In the genomic region with DNA sequence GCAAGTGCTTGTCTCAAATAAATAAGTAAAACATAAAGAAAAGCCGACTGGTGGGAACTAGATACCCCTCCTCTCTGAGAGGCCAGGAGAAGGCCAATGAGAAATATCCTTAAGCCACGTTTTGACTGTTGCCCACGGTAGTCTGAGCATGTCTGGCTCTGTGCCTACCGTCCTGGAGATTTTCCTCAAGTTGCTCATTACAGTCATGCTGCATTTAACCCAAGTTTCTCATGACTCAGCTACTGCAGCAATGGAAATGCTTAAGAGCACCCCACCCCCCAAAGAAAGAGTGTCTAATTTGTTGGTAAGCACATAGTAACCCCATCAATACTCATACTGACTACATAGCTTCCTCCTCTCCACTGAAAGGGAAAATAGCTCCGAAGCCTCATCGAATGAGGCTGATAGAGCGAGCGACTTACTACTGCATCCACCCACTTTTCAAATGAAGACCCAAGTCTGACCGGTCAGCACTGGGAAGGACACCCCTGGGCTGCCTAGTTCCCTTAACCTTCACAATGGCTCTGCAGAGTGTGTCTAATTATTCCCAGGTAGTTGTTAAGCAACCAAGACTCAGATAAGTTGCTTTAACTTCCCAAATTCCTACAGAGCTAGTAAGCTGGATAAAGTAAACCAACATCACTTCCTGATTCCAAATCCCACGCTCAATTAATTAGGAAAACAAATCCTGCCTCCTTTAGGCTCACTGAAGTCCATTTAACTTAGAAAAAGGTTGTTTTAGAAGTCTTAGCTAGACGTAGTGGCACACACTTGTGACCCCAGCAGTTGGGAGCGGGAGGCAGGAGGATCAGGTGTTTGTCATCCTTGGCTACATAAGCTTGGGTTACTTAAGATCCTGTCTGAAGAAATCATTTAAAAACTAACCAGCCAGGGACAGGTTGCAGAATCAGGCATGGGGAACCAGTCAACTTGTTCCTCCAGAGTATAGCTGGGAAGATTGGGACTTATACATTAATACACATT, we compare ENCODE assay signal across 14 mouse cellular contexts. TPM values are rescaled to one million over a fixed set of nuclear protein-coding genes. Genes with fewer than 3 reads are reported as not detected.
DNase-seq lines count a peak whose midpoint lies in the region; ATAC-seq lines count a peak whose summit lies in the region.
"Had no signal": no experiment of that assay in that cellular context is flagged by ENCODE, and none has a peak within 500 bp of the region (broad histone marks: within the 10 kb centered on the region; RNA-seq: fewer than 3 reads in every experiment).

No protein-coding gene starts in this region.

- H3K27me3 ChIP-seq in kidney, embryonic 16.5 days (ENCODE audit: insufficient read depth, low read length) = no peaks in the 10 kb centered on the region
- H3K27me3 ChIP-seq in forebrain, embryonic 13.5 days = no peaks in the 10 kb centered on the region
- H3K27me3 ChIP-seq: embryonic facial prominence, embryonic 15.5 days; midbrain, embryonic 12.5 days had no signal

- H3K9me3 ChIP-seq in kidney, embryonic 16.5 days (ENCODE audit: low read length) = no peaks in the 10 kb centered on the region
- no peaks in the 10 kb centered on the region for H3K9me3 ChIP-seq in forebrain, embryonic 13.5 days (replicated peaks)
- H3K9me3 ChIP-seq: embryonic facial prominence, embryonic 15.5 days; midbrain, embryonic 12.5 days had no signal

- intact Hi-C loops in heart, postnatal 36 days (cut with DNase I) = no loop called here

- no peak overlapping the region for H3K4me3 ChIP-seq in kidney, embryonic 16.5 days (ENCODE audit: low read length)
- no peak overlapping the region for H3K4me3 ChIP-seq in forebrain, embryonic 13.5 days
- H3K4me3 ChIP-seq: embryonic facial prominence, embryonic 15.5 days; midbrain, embryonic 12.5 days had no signal

- peaks cover 2% of the 10 kb centered on the region; the same call in 1 of the 2 replicates for H3K36me3 ChIP-seq in kidney, embryonic 16.5 days (ENCODE audit: insufficient read depth, low read length)
- peaks cover 7% of the 10 kb centered on the region; the same call in 1 of the 2 replicates for H3K36me3 ChIP-seq in forebrain, embryonic 13.5 days (ENCODE audit: poor library complexity, severe bottlenecking)

- no peak overlapping the region for H3K9ac ChIP-seq in kidney, embryonic 16.5 days (replicated peaks; ENCODE audit: low read length)
- no peak overlapping the region for H3K9ac ChIP-seq in forebrain, embryonic 13.5 days
- H3K9ac ChIP-seq: embryonic facial prominence, embryonic 15.5 days; midbrain, embryonic 12.5 days had no signal

- ATAC-seq in kidney, embryonic 16.5 days (ENCODE audit: low FRiP score, low TSS enrichment) = peak; percentile 60
- no peak for ATAC-seq in forebrain, embryonic 13.5 days

- peak; percentile 74 for DNase-seq in heart, adult 11 months
- no peak for DNase-seq in heart, postnatal 36 days
- peak; percentile 39 for DNase-seq in Muller cell, postnatal 12 days (ENCODE audit: inconsistent ontology term)
- peak; percentile 65 for DNase-seq in fibroblast of lung, adult 2 months (ENCODE audit: low read depth)
- no peak for DNase-seq in layer of hippocampus, adult 11-12 months (ENCODE audit: low spot score)
- DNase-seq in frontal cortex, adult 2 months (ENCODE audit: extremely low spot score in 1 of 2, low spot score in 1 of 2) = no peak
- DNase-seq: cerebellum, adult 18-20 months; gastrocnemius, postnatal 36 days; left cerebral cortex, postnatal 4 days had no signal

- peaks cover 35% of the 10 kb centered on the region for H3K4me1 ChIP-seq in kidney, embryonic 16.5 days (ENCODE audit: insufficient read depth, low read length)
- H3K4me1 ChIP-seq in forebrain, embryonic 13.5 days = no peaks in the 10 kb centered on the region
- H3K4me1 ChIP-seq: midbrain, embryonic 12.5 days had no signal

- peak overlapping the region; percentile 77 for H3K27ac ChIP-seq in kidney, embryonic 16.5 days (ENCODE audit: low read length)
- H3K27ac ChIP-seq in forebrain, embryonic 13.5 days = no peak overlapping the region
- H3K27ac ChIP-seq: embryonic facial prominence, embryonic 15.5 days; midbrain, embryonic 12.5 days had no signal

- WGBS in kidney, embryonic 16.5 days = 41% methylated on average over 12 of the region's 12 CpGs
- WGBS in forebrain, embryonic 13.5 days = 79% methylated on average over 12 of the region's 12 CpGs

- 0 out of 2 replicates have a peak overlapping the region, but pooled peaks have one; percentile 1 for H3K4me2 ChIP-seq in kidney, embryonic 16.5 days (replicated peaks; ENCODE audit: low read depth, low read length)
- H3K4me2 ChIP-seq in forebrain, embryonic 13.5 days = no peak overlapping the region
- H3K4me2 ChIP-seq: embryonic facial prominence, embryonic 15.5 days; liver, embryonic 11.5 days; midbrain, embryonic 12.5 days had no signal

RNA-seq across cellular contexts. Expression of gene Inip, which starts 43.6 kb away (rescaled TPM):
- total RNA-seq in heart, postnatal 36 days (2021) = 1 to 10 TPM; 8.3 to 8.7 TPM
- polyA plus RNA-seq in kidney, embryonic 16.5 days (2015; fragmentation: Nextera tagmentation; extraction: Ambion mirVana) = 57.1 and 60.3 TPM in 2 replicates
- 96.1 and 96.8 TPM in 2 replicates for polyA plus RNA-seq in forebrain, embryonic 13.5 days (2015; fragmentation: Nextera tagmentation; extraction: Ambion mirVana)
- 20.8 and 22.1 TPM in 2 replicates for polyA plus RNA-seq in frontal cortex, adult 2 months (2012; rRNA removed)

RNA-seq across cellular contexts. Expression of gene Snx30, which starts 47.9 kb away (rescaled TPM):
- total RNA-seq in heart, postnatal 36 days (2021) = 1 to 10 TPM; 5.6 to 6.4 TPM
- polyA plus RNA-seq in kidney, embryonic 16.5 days (2015; fragmentation: Nextera tagmentation; extraction: Ambion mirVana) = 6.6 and 7.3 TPM in 2 replicates
- 8.8 and 9.4 TPM in 2 replicates for polyA plus RNA-seq in forebrain, embryonic 13.5 days (2015; fragmentation: Nextera tagmentation; extraction: Ambion mirVana)
- polyA plus RNA-seq in frontal cortex, adult 2 months (2012; rRNA removed) = 11.9 and 13.0 TPM in 2 replicates

Comparison
In these comparisons a context has a peak if more than half of its experiments do, and no peak if none do; other contexts are left out.
1. DNase-seq: peak in heart, adult 11 months (single experiment), Muller cell, postnatal 12 days (single experiment) and fibroblast of lung, adult 2 months (single experiment); none in heart, postnatal 36 days (0 of 2), layer of hippocampus, adult 11-12 months (single experiment) and frontal cortex, adult 2 months (0 of 2).